Mouse (Mus musculus) myocyte (in vitro differentiated cells): ENCODE data around the gene Ranbp2. TPM values are rescaled to one million over a fixed set of nuclear protein-coding genes. Genes with fewer than 3 reads are reported as not detected.

Source experiments
- H3K27me3 ChIP-seq: one replicate; pipeline ENCODE4 v1.6.1; 2011; ENCODE audit not compliant: control insufficient read depth, insufficient read depth, insufficient read length
- H3K36me3 ChIP-seq: one replicate; pipeline ENCODE4 v1.6.1; 2011; ENCODE audit not compliant: control insufficient read depth, insufficient read depth
- H3K4me2 ChIP-seq: one replicate; pipeline ENCODE4 v1.6.1; 2011; ENCODE audit warnings: low read depth, control low read depth
- H3K4me3 ChIP-seq: one replicate; pipeline ENCODE4 v1.5.1; 2011; ENCODE audit warnings: mild to moderate bottlenecking, control low read depth, moderate library complexity
- H3K79me2 ChIP-seq: one replicate; pipeline ENCODE4 v1.6.1; 2011; ENCODE audit not compliant: control insufficient read depth, insufficient read depth
- H3ac ChIP-seq: one replicate; pipeline ENCODE4 v1.6.1; 2011; ENCODE audit not compliant: control insufficient read depth, insufficient read length
- CEBPB ChIP-seq: IDR thresholded peaks from 2 replicates; pipeline ENCODE4 v1.6.1; 2011; ENCODE audit warnings: mild to moderate bottlenecking, moderate library complexity; ENCODE audit not compliant: poor library complexity, insufficient read depth, severe bottlenecking
- E2F4 ChIP-seq: IDR thresholded peaks from one replicate; pipeline ENCODE4 v1.6.1; 2011; ENCODE audit warnings: mild to moderate bottlenecking, control low read depth, moderate library complexity; ENCODE audit not compliant: insufficient read depth
- MAX ChIP-seq: IDR thresholded peaks from one replicate; pipeline ENCODE4 v1.6.1; 2011; ENCODE audit warnings: low read depth, mild to moderate bottlenecking, control low read depth
- MYOD1 ChIP-seq, 3 experiments: IDR thresholded peaks; one replicate each; pipeline ENCODE4 v1.6.1; 2011; ENCODE audit warnings: control low read depth in 2 of 3, low read depth in 2 of 3, mild to moderate bottlenecking in 2 of 3, moderate library complexity in 1 of 3; ENCODE audit not compliant: insufficient read length in 2 of 3, control insufficient read depth in 1 of 3
- MYOG ChIP-seq, 3 experiments: IDR thresholded peaks; one replicate each; pipeline ENCODE4 v1.6.1; 2011; ENCODE audit warnings: control low read depth in 2 of 3, low read depth in 2 of 3, mild to moderate bottlenecking in 2 of 3; ENCODE audit not compliant: insufficient read length in 2 of 3, control insufficient read depth in 1 of 3, insufficient read depth in 1 of 3
- POLR2A ChIP-seq: IDR thresholded peaks from one replicate; pipeline ENCODE4 v1.6.1; 2011; ENCODE audit warnings: low read depth, mild to moderate bottlenecking, control low read depth, moderate library complexity; ENCODE audit not compliant: insufficient read length
- POLR2AphosphoS2 ChIP-seq: IDR thresholded peaks from one replicate; pipeline ENCODE4 v1.6.1; 2011; ENCODE audit warnings: low read depth, control low read depth; ENCODE audit not compliant: insufficient read length
- REST ChIP-seq: IDR thresholded peaks from one replicate; pipeline ENCODE4 v1.6.1; 2011; ENCODE audit warnings: mild to moderate bottlenecking, control low read depth, moderate library complexity; ENCODE audit not compliant: insufficient read depth, insufficient read length
- SRF ChIP-seq: IDR thresholded peaks from one replicate; pipeline ENCODE4 v1.6.1; 2011; ENCODE audit warnings: low read depth; ENCODE audit not compliant: control insufficient read depth, insufficient read length
- TCF12 ChIP-seq: IDR thresholded peaks from one replicate; pipeline ENCODE4 v1.6.1; 2011; ENCODE audit warnings: mild to moderate bottlenecking, control low read depth; ENCODE audit not compliant: poor library complexity, insufficient read depth, severe bottlenecking
- TCF3 ChIP-seq: IDR thresholded peaks from one replicate; pipeline ENCODE4 v1.6.1; 2011; ENCODE audit warnings: low read depth, control low read depth; ENCODE audit not compliant: insufficient read length
- USF1 ChIP-seq: IDR thresholded peaks from one replicate; pipeline ENCODE4 v1.6.1; 2011; ENCODE audit warnings: low read depth, mild to moderate bottlenecking, control low read depth, moderate library complexity
- polyA plus RNA-seq: library from polyadenylated mRNA; unstranded; fragments of >200 nt; fragmentation: generic; extraction: Trizol; gene quantifications from one replicate; pipeline ENCODE4 v1.2.1, GENCODE M21; 2012; ENCODE audit warnings: missing spikeins

Ranbp2 gene
- polyA plus RNA-seq, 1 experiment, result 7.8 TPM

- peaks cover 42% of the 10 kb centered on the region for H3K36me3 ChIP-seq
- H3K4me2 ChIP-seq, result no peak overlapping the region
- H3K79me2 ChIP-seq, result no peaks in the 10 kb centered on the region
- no peaks in the 10 kb centered on the region for H3K27me3 ChIP-seq
- no peak for TF ChIP-seq TCF12
- no peak for TF ChIP-seq POLR2A
- TF ChIP-seq MYOG (IDR thresholded peaks at IDR 0.05; ENCODE audit: control insufficient read depth in 1 of 3, insufficient read depth in 1 of 3, insufficient read length in 2 of 3, low read depth in 2 of 3), result no peak
- no peak for TF ChIP-seq SRF
- no peak for TF ChIP-seq MAX
- TF ChIP-seq TCF3, result no peak
- TF ChIP-seq E2F4, result no peak
- TF ChIP-seq CEBPB, result no peak
- TF ChIP-seq MYOD1 (IDR thresholded peaks at IDR 0.05; ENCODE audit: control insufficient read depth in 1 of 3, insufficient read length in 2 of 3, low read depth in 2 of 3), result no peak
- TF ChIP-seq REST, result no peak
- no peak for TF ChIP-seq USF1
- TF ChIP-seq POLR2AphosphoS2, result no peak
- no peak overlapping the region for H3K4me3 ChIP-seq
- H3ac ChIP-seq, result no peak overlapping the region
These were observed 48.9 kb downstream of the Ranbp2 start for GRCm38 (mm10) chr10:58495637-58496036.

- no peak for TF ChIP-seq USF1
- no peak for TF ChIP-seq TCF3
- TF ChIP-seq POLR2A, result no peak
- no peak for TF ChIP-seq MAX
- TF ChIP-seq MYOG (IDR thresholded peaks at IDR 0.05; ENCODE audit: control insufficient read depth in 1 of 3, insufficient read depth in 1 of 3, insufficient read length in 2 of 3, low read depth in 2 of 3), result no peak
- no peak for TF ChIP-seq MYOD1 (IDR thresholded peaks at IDR 0.05; ENCODE audit: control insufficient read depth in 1 of 3, insufficient read length in 2 of 3, low read depth in 2 of 3)
- no peak for TF ChIP-seq CEBPB
- TF ChIP-seq POLR2AphosphoS2, result no peak
- TF ChIP-seq SRF, result no peak
- TF ChIP-seq TCF12, result no peak
- no peak for TF ChIP-seq REST
- no peak for TF ChIP-seq E2F4
- H3ac ChIP-seq, result no peak overlapping the region
- no peaks in the 10 kb centered on the region for H3K79me2 ChIP-seq
- peak overlapping the region; percentile 56 for H3K4me3 ChIP-seq
- peaks cover 31% of the 10 kb centered on the region for H3K36me3 ChIP-seq
- H3K4me2 ChIP-seq, result peak overlapping the region; percentile 91
- no peaks in the 10 kb centered on the region for H3K27me3 ChIP-seq
These were observed 50.0 kb downstream of the Ranbp2 start for GRCm38 (mm10) chr10:58496732-58497131.

- Histone ChIP-seq H3K4me2 (peak within 1 kb of the TSS; percentile 91), H3ac (peak within 1 kb of the TSS; percentile 30), H3K36me3 (peaks cover 22% of the 10 kb centered on the region), H3K27me3 (no peaks in the 10 kb centered on the region), H3K79me2 (no peaks in the 10 kb centered on the region), H3K4me3 (peak within 1 kb of the TSS; percentile 56)
- TF ChIP-seq MYOG (IDR thresholded peaks at IDR 0.05; ENCODE audit: control insufficient read depth in 1 of 3, insufficient read depth in 1 of 3, insufficient read length in 2 of 3, low read depth in 2 of 3), result no peak
- TF ChIP-seq TCF12, result no peak
- peak in 1 of 3 experiments; percentile 11 for TF ChIP-seq MYOD1 (IDR thresholded peaks at IDR 0.05; ENCODE audit: control insufficient read depth in 1 of 3, insufficient read length in 2 of 3, low read depth in 2 of 3)
- TF ChIP-seq POLR2AphosphoS2, result peak; percentile 25
- TF ChIP-seq POLR2A, result peak; percentile 38
- peak; percentile 48 for TF ChIP-seq E2F4
These were observed 50.9 kb downstream of the Ranbp2 start, which contains the start of gene Ccdc138 for GRCm38 (mm10) chr10:58497320-58498284. Ccdc138 (plus strand) TSS chr10:58497948.

- H3K4me3 ChIP-seq, result peak overlapping the region; percentile 56
- no peak for TF ChIP-seq USF1
- TF ChIP-seq POLR2A, result no peak
- no peak for TF ChIP-seq REST
- no peak for TF ChIP-seq CEBPB
- TF ChIP-seq SRF, result no peak
- no peak for TF ChIP-seq POLR2AphosphoS2
- no peak for TF ChIP-seq E2F4
- no peak for TF ChIP-seq MAX
- TF ChIP-seq TCF3, result no peak
- no peak for TF ChIP-seq TCF12
- no peak for TF ChIP-seq MYOG (IDR thresholded peaks at IDR 0.05; ENCODE audit: control insufficient read depth in 1 of 3, insufficient read depth in 1 of 3, insufficient read length in 2 of 3, low read depth in 2 of 3)
- no peak for TF ChIP-seq MYOD1 (IDR thresholded peaks at IDR 0.05; ENCODE audit: control insufficient read depth in 1 of 3, insufficient read length in 2 of 3, low read depth in 2 of 3)
- peak overlapping the region; percentile 30 for H3ac ChIP-seq
- no peaks in the 10 kb centered on the region for H3K79me2 ChIP-seq
- H3K36me3 ChIP-seq, result peaks cover 13% of the 10 kb centered on the region
- peak overlapping the region; percentile 69 for H3K4me2 ChIP-seq
- H3K27me3 ChIP-seq, result no peaks in the 10 kb centered on the region
These were observed 51.8 kb downstream of the Ranbp2 start for GRCm38 (mm10) chr10:58498516-58498915.
